Mouse (Mus musculus) cortical plate, adult 2 months (tissue): ENCODE data around the gene Rora.

Experiments used
- CTCF ChIP-seq: fragments of 200-500 bp; IDR thresholded peaks from 2 replicates; pipeline ENCODE4 v1.5.1; 2011; ENCODE audit warnings: mild to moderate bottlenecking, control low read depth, low read length; ENCODE audit not compliant: insufficient read depth; ENCODE audit errors: extremely low read depth
- POLR2A ChIP-seq: fragments of 200-500 bp; IDR thresholded peaks from 2 replicates; pipeline ENCODE4 v1.6.1; 2011; ENCODE audit warnings: mild to moderate bottlenecking, low read length, control low read depth; ENCODE audit not compliant: insufficient read depth; ENCODE audit errors: extremely low read depth

DNA sequence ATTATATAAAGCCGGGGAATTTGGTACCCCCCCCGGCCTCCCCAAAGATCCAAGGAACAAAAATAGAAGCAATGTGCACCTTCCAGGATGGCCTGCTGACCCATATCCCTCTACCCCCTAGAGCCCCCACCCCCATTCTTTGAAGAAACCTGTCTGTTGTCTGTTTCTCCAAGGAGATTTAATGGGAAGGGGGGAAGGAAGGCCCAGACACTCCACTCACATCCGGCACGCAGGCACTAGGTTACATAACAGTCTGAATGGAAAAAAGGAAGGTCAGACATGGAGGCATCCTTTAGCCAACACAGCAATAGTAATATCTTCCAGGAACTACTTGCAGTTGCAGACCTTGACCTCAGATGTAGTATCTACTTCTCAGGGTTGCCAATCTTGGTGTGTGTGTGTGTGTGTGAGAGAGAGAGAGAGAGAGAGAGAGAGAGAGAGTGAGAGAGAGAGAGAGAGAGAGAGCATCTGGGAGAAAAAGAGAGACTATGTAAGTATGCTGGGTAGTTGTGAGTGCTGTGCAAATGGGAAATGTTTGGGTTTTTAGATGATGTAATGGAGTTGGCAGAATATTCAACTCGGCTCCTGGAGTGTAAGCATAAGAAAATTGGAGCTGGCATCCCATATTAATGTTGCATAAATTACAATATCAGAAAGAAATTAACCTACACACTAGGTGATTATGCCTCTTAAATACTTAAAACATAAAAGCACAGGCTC, 2.6 kb downstream of the Rora start:
- TF ChIP-seq POLR2A (no peak), CTCF (no peak)
